Mouse (Mus musculus) adrenal gland, postnatal 36 days (tissue): ENCODE data around the gene Rbms1. TPM values are rescaled to one million over a fixed set of nuclear protein-coding genes. Genes with fewer than 3 reads are reported as not detected.
A peak's percentile ranks its signal among the peaks of the same experiment; 100 is the strongest.

Experiments used
- DNase-seq, 2 experiments: peaks; one replicate each; pipeline ENCODE4 v3.0.0; 2021; ENCODE audit warnings: mixed read lengths in 1 of 2
- total RNA-seq, 2 experiments: library from RNA; stranded (reverse); gene quantifications; 2 replicates each; pipeline ENCODE4 v1.2.3; 2021

The Rbms1 gene
- total RNA-seq, 2 experiments from 2014 or later: 60.5 to 72.8 TPM

- no peak for DNase-seq
Measured at GRCm38 (mm10) chr2:60712483-60712882, 250.5 kb downstream of the Rbms1 start.

GRCm38 (mm10) chr2:60711098-60711880, 251.7 kb downstream of the Rbms1 start:
- no peak for DNase-seq

- DNase-seq: no peak
Measured at GRCm38 (mm10) chr2:60710317-60710716, 252.7 kb downstream of the Rbms1 start.

- DNase-seq: peak in 1 of 2 experiments; percentile 8
Measured at GRCm38 (mm10) chr2:60708671-60709070, 254.3 kb downstream of the Rbms1 start.

- DNase-seq: no peak
Measured at GRCm38 (mm10) chr2:60706866-60707265, 256.1 kb downstream of the Rbms1 start.

- DNase-seq: no peak
Measured at GRCm38 (mm10) chr2:60705426-60705825, 257.6 kb downstream of the Rbms1 start.

- no peak for DNase-seq
Measured at GRCm38 (mm10) chr2:60703315-60703714, 259.7 kb downstream of the Rbms1 start.

GRCm38 (mm10) chr2:60700956-60701355, 262.0 kb downstream of the Rbms1 start:
- no peak for DNase-seq

Other genes with a start within 250 kb of the Rbms1 start
- not detected for gene Itgb6, start 240.5 kb downstream of the Rbms1 start, total RNA-seq